15 mouse cellular contexts compared by ENCODE assay signal in the genomic region with DNA sequence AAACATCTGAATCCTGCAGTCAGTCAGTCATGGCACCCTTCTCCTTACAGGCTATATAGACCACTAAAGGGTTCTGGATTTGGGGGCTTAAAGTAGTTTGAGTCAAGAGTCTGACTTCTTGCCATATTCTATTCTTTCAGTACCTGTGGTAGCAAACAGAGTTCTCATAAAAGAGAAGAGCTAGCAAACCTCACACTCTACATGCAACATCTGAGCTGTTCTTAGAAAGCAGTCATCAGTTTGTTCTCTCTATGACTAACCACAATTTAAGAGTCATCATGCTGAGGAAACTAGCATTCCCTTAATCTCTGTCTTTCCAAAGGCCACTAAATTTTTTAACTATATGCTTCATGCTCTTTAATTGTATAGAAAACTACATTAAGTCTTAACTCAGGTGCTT.
"Had no signal": no experiment of that assay in that cellular context is flagged by ENCODE, and none has a peak within 500 bp of the region (broad histone marks: within the 10 kb centered on the region; RNA-seq: fewer than 3 reads in every experiment).

No protein-coding gene starts in this region.

- H3K4me3 ChIP-seq: lung, embryonic 15.5 days; midbrain, embryonic 13.5 days; midbrain, embryonic 15.5 days; neural tube, embryonic 12.5 days; stomach, embryonic 15.5 days had no signal

- H3K27ac ChIP-seq: lung, embryonic 15.5 days; macrophage; midbrain, embryonic 13.5 days; midbrain, embryonic 15.5 days; neural tube, embryonic 12.5 days; stomach, embryonic 15.5 days; stomach, postnatal 0 days had no signal

- H3K36me3 ChIP-seq: lung, embryonic 15.5 days; midbrain, embryonic 13.5 days; midbrain, embryonic 15.5 days; neural tube, embryonic 12.5 days; stomach, embryonic 15.5 days had no signal

- H3K27me3 ChIP-seq: lung, embryonic 15.5 days; megakaryocyte, embryonic 14.5 days; midbrain, embryonic 13.5 days; midbrain, embryonic 15.5 days; neural tube, embryonic 12.5 days; stomach, embryonic 15.5 days had no signal

- DNase-seq: liver, postnatal 0 days; lung, adult 2 months; lung, postnatal 14 days; lung, postnatal 36 days; right cerebral cortex, postnatal 14 days; thymus, postnatal 14 days; thymus, postnatal 36 days had no signal
